Mouse (Mus musculus) E14TG2a.4 (cell line): ENCODE data around the gene Zfand3.

Experiments used
- H3K27me3 ChIP-seq: 2 replicates; pipeline ENCODE4 v1.6.1; 2014; ENCODE audit warnings: low read length, control low read depth; ENCODE audit not compliant: insufficient read depth
- H3K36me3 ChIP-seq: 2 replicates; pipeline ENCODE4 v1.6.1; 2014; ENCODE audit warnings: low read length, control low read depth; ENCODE audit not compliant: insufficient read depth
- H3K4me1 ChIP-seq: replicated peaks from 2 replicates; pipeline ENCODE4 v1.6.1; 2014; ENCODE audit warnings: low read depth, low read length, control low read depth
- H3K4me3 ChIP-seq: replicated peaks from 2 replicates; pipeline ENCODE4 v1.5.1; 2014; ENCODE audit warnings: mild to moderate bottlenecking, low read length
- H3K9me3 ChIP-seq: 2 replicates; pipeline ENCODE4 v1.6.1; 2014; ENCODE audit warnings: low read length, control low read depth
- CTCF ChIP-seq: conservative IDR thresholded peaks from 2 replicates; pipeline ENCODE4 v1.5.1; 2014; ENCODE audit warnings: low read length
- NANOG ChIP-seq: IDR thresholded peaks from 2 replicates; pipeline ENCODE4 v1.6.1; 2014; ENCODE audit warnings: borderline replicate concordance, low read length, mixed read lengths
- POU5F1 ChIP-seq: IDR thresholded peaks from 2 replicates; pipeline ENCODE4 v1.6.1; 2014; ENCODE audit warnings: low read length, borderline replicate concordance

Zfand3 gene

GRCm38 (mm10) chr17:30194091-30194490 lies 189.6 kb downstream of the Zfand3 start:
- Histone ChIP-seq H3K4me3 (no peak overlapping the region), H3K36me3 (peaks cover 40% of the 10 kb centered on the region), H3K4me1 (peaks cover 40% of the 10 kb centered on the region), H3K9me3 (no peaks in the 10 kb centered on the region), H3K27me3 (no peaks in the 10 kb centered on the region)
- TF ChIP-seq POU5F1 (no peak), NANOG (no peak), CTCF (no peak)

DNA sequence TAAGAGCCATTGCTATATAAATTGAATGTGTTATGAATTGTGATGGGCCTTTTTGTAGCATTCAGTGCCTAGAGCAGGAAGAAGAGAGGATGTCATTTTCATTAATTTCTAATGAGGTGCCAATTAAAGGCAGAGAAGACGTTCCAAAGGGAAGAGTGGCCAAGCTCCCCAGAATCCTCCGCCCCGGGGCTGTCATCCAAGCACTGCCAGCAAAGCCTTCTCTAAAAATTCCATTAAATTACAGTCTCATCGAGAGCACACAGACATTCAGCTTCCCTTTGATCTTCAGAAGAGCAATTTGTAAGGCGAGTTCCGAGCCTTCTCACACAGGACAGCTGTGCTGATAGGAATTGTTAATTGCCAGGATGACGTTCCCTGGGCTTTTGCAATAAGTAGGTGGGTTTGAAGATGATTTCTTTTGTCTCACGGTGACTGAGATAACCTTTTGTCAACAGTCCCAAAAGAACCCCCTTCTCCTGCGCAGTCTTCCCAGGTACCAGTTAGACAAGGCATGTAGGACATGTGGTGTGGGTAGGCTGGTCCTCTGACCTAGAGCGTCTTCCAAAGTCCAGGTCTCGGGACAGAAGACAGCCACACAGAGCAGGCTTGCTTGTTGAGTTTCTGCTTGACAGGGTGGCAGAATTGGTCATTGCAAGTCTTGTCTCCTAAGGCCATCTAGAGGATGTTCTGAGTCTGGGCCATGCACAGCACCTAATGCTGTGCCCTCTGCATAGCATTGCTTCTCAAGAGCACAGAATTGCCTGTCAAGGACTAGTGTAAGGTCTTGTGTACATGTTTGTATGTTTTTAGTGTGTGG lies 190.3 kb downstream of the Zfand3 start:
- H3K27me3 ChIP-seq: no peaks in the 10 kb centered on the region

DNA sequence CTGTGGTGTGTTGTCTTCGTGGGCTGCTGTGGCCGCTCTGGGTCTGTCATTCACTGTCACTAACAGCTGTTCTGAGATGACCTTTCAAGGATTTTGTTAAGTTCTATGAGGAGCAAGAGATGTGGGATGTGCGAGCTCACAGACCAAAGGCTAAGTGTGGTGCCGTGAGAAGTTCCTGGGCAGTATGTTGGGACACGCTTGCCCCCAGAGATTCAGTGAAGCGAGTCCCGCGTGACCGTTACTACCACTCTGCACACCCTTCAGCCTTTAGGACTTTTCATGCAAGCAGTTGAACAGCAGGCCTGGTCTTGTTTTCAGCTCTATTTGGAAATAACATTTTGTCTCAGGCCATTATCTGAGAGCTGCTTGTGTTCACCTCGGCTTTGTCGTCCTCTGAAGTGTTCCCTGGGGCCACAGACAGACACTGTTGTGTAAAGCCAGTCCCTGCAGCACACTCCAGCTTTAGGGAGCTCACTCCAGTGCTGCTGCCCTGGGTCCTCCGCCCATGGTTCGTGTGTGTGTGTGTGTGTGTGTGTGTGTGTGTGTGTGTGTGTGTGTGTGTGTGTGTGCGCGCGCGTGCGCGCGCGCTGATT lies 191.2 kb downstream of the Zfand3 start:
- Histone ChIP-seq H3K27me3 (no peaks in the 10 kb centered on the region), H3K4me1 (peaks cover 45% of the 10 kb centered on the region), H3K9me3 (no peaks in the 10 kb centered on the region), H3K36me3 (peaks cover 45% of the 10 kb centered on the region), H3K4me3 (no peak overlapping the region)
- no peak for TF ChIP-seq POU5F1
- no peak for TF ChIP-seq NANOG
- no peak for TF ChIP-seq CTCF

More for the DNA sequence above, 190.3 kb downstream of the Zfand3 start:
- Histone ChIP-seq H3K4me1 (peaks cover 45% of the 10 kb centered on the region), H3K36me3 (peaks cover 45% of the 10 kb centered on the region), H3K4me3 (no peak overlapping the region), H3K9me3 (no peaks in the 10 kb centered on the region)
- TF ChIP-seq POU5F1 (no peak), CTCF (no peak), NANOG (no peak)

DNA sequence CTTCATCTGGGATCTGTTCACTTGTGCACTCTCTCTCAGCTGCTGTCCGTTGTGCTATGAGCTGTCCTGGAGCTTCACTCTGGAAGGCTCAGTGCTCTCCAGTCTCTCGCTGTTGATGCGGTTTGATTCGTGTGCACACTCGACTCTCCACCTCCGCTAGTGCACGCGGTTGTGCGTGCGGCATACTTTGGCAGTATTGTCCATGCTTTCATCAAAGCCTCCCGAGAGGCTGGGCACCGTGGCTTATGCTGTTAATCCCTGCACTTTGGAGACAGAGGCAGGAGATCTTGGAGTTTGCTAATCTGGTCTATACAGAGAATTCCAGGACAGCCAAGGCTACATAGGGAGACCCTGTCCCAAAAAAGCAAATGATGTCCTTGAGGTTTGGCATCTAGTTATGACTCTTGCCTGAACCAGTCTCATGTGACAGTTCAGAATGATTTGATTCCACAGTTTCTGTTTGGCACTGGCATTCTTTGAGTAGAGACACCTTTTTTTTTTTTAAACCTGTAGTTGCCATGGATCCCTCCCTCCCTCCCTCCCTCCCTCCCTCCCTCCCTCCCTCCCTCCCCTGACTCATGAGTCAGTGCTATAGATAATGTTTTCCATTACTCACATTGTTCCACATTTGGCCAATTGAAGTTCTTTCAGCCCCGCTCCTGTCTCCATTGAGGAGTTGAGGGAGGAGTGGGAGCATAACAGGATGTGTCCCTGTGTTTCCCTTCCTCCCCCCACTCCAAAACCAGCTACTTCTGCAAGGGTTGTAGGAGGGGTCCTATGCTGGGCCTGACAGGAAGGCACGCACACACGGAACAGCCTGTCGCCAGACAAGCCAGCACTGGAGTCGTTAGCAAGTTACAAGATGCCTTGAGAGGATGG lies 192.1 kb downstream of the Zfand3 start:
- Histone ChIP-seq H3K27me3 (no peaks in the 10 kb centered on the region), H3K9me3 (no peaks in the 10 kb centered on the region), H3K36me3 (peaks cover 45% of the 10 kb centered on the region), H3K4me1 (peaks cover 38% of the 10 kb centered on the region), H3K4me3 (no peak overlapping the region)
- TF ChIP-seq POU5F1: no peak
- TF ChIP-seq CTCF: no peak

DNA sequence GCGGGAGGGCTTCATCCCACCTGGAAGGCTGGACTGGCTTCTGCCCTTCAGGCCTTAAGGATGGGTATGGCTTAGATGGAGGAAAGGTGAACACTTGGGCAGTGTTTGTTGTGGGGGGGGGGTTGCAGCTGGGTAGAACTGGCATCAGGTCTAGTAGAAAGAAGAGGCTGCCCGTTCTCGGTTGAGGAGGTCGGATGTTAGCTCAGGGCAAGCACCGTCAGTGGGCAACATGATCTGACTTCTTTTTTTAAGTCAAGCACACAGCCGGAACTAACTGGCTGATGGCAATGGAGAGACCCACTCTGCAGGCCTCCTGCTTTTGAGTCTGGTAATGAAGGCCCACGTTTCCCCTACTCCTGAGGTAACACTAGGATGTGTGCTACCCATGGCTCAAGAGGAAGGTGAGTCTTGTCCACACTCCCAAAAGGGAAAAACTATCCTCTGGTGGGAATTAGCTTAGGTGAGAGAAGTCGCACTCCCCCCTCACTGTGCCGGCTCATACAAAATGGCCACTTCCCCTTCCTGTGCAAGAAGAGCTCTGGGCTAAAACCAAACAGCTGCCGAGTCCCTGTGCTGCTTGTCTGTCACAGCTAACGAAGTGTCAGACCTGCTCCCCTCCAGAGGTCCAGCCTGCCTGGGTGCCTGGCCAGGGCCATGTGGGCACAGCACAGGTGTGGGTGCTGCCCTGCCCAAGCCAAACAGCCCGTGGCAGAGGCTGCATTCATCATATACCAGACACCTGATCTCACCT lies 192.9 kb downstream of the Zfand3 start:
- H3K36me3 ChIP-seq: peaks cover 45% of the 10 kb centered on the region
- TF ChIP-seq NANOG: no peak
- no peak for TF ChIP-seq POU5F1
- TF ChIP-seq CTCF: no peak
- H3K9me3 ChIP-seq: no peaks in the 10 kb centered on the region
- H3K4me3 ChIP-seq: no peak overlapping the region
- peaks cover 34% of the 10 kb centered on the region for H3K4me1 ChIP-seq
- no peaks in the 10 kb centered on the region for H3K27me3 ChIP-seq

GRCm38 (mm10) chr17:30198422-30198821 lies 193.9 kb downstream of the Zfand3 start:
- Histone ChIP-seq H3K4me1 (peaks cover 40% of the 10 kb centered on the region), H3K9me3 (no peaks in the 10 kb centered on the region), H3K4me3 (no peak overlapping the region), H3K36me3 (peaks cover 36% of the 10 kb centered on the region), H3K27me3 (no peaks in the 10 kb centered on the region)
- no peak for TF ChIP-seq CTCF
- no peak for TF ChIP-seq POU5F1
- no peak for TF ChIP-seq NANOG

GRCm38 (mm10) chr17:30199374-30200247 lies 195.1 kb downstream of the Zfand3 start:
- H3K27me3 ChIP-seq: no peaks in the 10 kb centered on the region
- H3K9me3 ChIP-seq: no peaks in the 10 kb centered on the region
- peaks cover 25% of the 10 kb centered on the region for H3K36me3 ChIP-seq
- peaks cover 52% of the 10 kb centered on the region for H3K4me1 ChIP-seq
- H3K4me3 ChIP-seq: no peak overlapping the region
- TF ChIP-seq NANOG: no peak
- TF ChIP-seq POU5F1: no peak
- TF ChIP-seq CTCF: no peak
